Mouse (Mus musculus) bone marrow macrophage, adult 2 months (primary cell): ENCODE data around the gene Faim.

Source experiments
- CTCF ChIP-seq: IDR thresholded peaks from 2 replicates; pipeline ENCODE4 v1.5.1; 2012; ENCODE audit warnings: low read depth, mild to moderate bottlenecking, low read length, moderate library complexity
- POLR2A ChIP-seq: IDR thresholded peaks from 2 replicates; pipeline ENCODE4 v1.6.1; 2012; ENCODE audit warnings: mild to moderate bottlenecking, low read depth, low read length, borderline replicate concordance

DNA sequence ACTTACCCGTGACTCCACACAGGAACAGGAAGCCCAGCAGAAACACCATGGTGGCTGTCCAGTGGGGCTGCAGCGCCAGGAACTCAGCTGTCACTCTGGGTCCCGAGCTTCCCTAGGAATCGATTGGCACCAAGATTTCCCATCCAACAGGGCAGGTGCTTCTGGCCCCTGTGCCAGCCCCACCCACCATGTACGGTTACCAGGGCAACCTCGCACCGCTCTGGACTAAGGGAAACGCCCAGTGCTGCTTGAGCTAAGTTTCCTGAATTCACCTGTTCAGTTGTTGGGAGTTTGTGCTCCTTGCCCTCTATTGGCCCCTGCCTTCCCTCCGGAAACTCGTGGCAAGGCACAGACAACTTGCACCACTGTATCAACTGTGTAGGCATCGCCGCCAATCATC, 49.4 kb downstream of the Faim start, which contains the start of gene Gm1123:
- TF ChIP-seq POLR2A (no peak), CTCF (no peak)
